In the genomic region with DNA sequence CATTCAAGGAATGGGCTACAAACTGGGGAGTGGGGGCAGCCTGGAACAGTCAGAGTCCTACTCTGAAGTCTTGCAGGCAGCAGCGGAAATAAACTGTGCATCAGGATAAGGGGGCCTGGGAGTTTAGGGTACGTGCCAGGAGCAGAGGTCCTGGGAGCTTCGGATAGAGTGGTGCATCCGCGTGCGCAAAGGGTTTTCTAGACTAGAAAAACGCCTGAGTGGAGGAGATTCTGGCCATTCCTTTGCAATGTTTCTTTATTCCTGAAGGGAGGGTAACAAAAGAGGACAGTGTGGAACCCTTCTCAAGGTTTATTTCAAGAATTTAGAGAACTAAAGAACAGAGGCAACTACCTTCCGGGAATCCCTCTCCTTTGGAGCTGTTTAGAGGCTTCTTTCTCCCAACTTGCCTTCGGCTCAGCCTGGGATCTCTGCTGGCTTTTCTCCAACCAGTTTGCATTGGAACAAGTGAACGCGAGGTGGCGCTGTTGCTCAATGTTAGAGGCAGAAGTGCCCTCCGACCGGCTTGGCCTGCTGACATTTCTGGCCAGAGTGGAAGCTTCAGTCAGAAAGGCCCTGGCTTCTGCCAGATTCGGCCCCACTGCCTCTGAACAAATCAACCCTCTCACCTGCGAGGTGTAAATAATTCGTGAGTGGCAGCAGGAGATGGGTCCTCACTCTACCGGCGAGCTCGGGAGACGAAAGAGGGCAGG, we compare ENCODE assay signal across 8 mouse cellular contexts.
DNase-seq lines count a peak whose midpoint lies in the region.

No protein-coding gene starts in this region.

- peak; percentile 93 for DNase-seq in ZHBTc4 (ENCODE audit: low read depth, low spot score)
- DNase-seq in cerebellum, adult 8-10 months = peak; percentile 90
- peak; percentile 83 to 86 for DNase-seq in frontal cortex, postnatal 36 days (ENCODE audit: low spot score in 2 of 2)
- peak; percentile 99 for DNase-seq in hindlimb bud, embryonic 11.5 days (ENCODE audit: extremely low spot score, low read depth, low spot score)
- peak; percentile 72 for DNase-seq in left cerebral cortex, adult 11 months (ENCODE audit: low spot score)
- DNase-seq in mesoderm, embryonic 11.5 days (ENCODE audit: low read depth, low spot score) = peak; percentile 96
- peak; percentile 65 for DNase-seq in right cerebral cortex, postnatal 36 days (ENCODE audit: low spot score in 2 of 2)
- DNase-seq in urinary bladder, postnatal 36 days (ENCODE audit: low spot score in 2 of 2) = peak; percentile 86 to 93

Comparison
In these comparisons a context has a peak if more than half of its experiments do, and no peak if none do; other contexts are left out.
1. Peak in every context shown above with its lines: DNase-seq.